Mouse (Mus musculus) liver, adult 2 months (tissue): Measurements from ENCODE around the gene Nup50.

Experiments used
- CTCF ChIP-seq: fragments of 200-500 bp; IDR thresholded peaks from 2 replicates; pipeline ENCODE4 v1.5.1; 2011; ENCODE audit warnings: low read depth, low read length, control low read depth
- POLR2A ChIP-seq: fragments of 200-500 bp; IDR thresholded peaks from 2 replicates; pipeline ENCODE4 v1.6.1; 2011; ENCODE audit warnings: low read length, control low read depth; ENCODE audit not compliant: insufficient read depth; ENCODE audit errors: extremely low read depth

GRCm38 (mm10) chr15:84877029-84877815, 46.0 kb upstream of the Nup50 start:
- TF ChIP-seq CTCF (no peak), POLR2A (no peak)
